Mouse (Mus musculus) neural tube, embryonic 15.5 days (tissue): Measurements from ENCODE around the gene G530012D18Rik. TPM values are rescaled to one million over a fixed set of nuclear protein-coding genes. Genes with fewer than 3 reads are reported as not detected.
"Not testable (repeated sequence)": the region's sequence is repeated elsewhere in the genome, so short reads cannot be mapped to it uniquely, and the experiment has no call there.

Experiments used
- ATAC-seq: fragments of 200-750 bp; cut with Nextera tagmentation; 2 replicates; pipeline ENCODE4 v1.8.0; 2017; ENCODE audit warnings: mild to moderate bottlenecking, moderate TSS enrichment, moderate library complexity; ENCODE audit not compliant: low FRiP score
- H3K27ac ChIP-seq: fragments of 300-500 bp; sonication (generic); replicated peaks from 2 replicates; pipeline ENCODE4 v1.5.1; 2015; ENCODE audit warnings: mild to moderate bottlenecking, inconsistent platforms
- H3K27me3 ChIP-seq: fragments of 300-500 bp; sonication (generic); replicated peaks from 2 replicates; pipeline ENCODE4 v1.6.1; 2015; ENCODE audit warnings: inconsistent platforms
- H3K36me3 ChIP-seq: fragments of 300-500 bp; sonication (generic); 2 replicates; pipeline ENCODE4 v1.6.1; 2015; ENCODE audit warnings: inconsistent platforms
- H3K4me1 ChIP-seq: fragments of 300-500 bp; sonication (generic); 2 replicates; pipeline ENCODE4 v1.6.1; 2015; ENCODE audit warnings: inconsistent platforms
- H3K4me2 ChIP-seq: fragments of 300-500 bp; sonication (generic); 2 replicates; pipeline ENCODE4 v1.6.1; 2015; ENCODE audit warnings: inconsistent platforms, mild to moderate bottlenecking, moderate library complexity
- H3K4me3 ChIP-seq: fragments of 300-500 bp; sonication (generic); replicated peaks from 2 replicates; pipeline ENCODE4 v1.5.1; 2015; ENCODE audit warnings: mild to moderate bottlenecking, inconsistent platforms
- H3K9ac ChIP-seq: fragments of 300-500 bp; sonication (generic); replicated peaks from 2 replicates; pipeline ENCODE4 v1.6.1; 2015; ENCODE audit warnings: mild to moderate bottlenecking, inconsistent platforms
- H3K9me3 ChIP-seq: fragments of 300-500 bp; sonication (generic); replicated peaks from 2 replicates; pipeline ENCODE4 v1.6.1; 2016; ENCODE audit warnings: inconsistent platforms
- WGBS: fragments of 180-500 bp; shearing (Covaris S2); methylation state at CpG from one replicate; pipeline ENCODE4 v1.1.7; 2015; ENCODE audit warnings: mixed read lengths; 5-methylcytosine and 5-hydroxymethylcytosine counted together
- polyA plus RNA-seq: library from polyadenylated mRNA; unstranded; fragments of >200 nt; fragmentation: Nextera tagmentation; extraction: Ambion mirVana; gene quantifications from 2 replicates; pipeline ENCODE4 v1.2.1, GENCODE M21; 2015

The G530012D18Rik gene
- not detected in 2 replicates for polyA plus RNA-seq

GRCm38 (mm10) chr1:85575376-85575775 is at the start of gene G530012D18Rik:
G530012D18Rik (plus strand) TSS chr1:85575676.
- not testable (repeated sequence) for H3K4me1 ChIP-seq, H3K9ac ChIP-seq, H3K27ac ChIP-seq, H3K9me3 ChIP-seq, ATAC-seq, H3K27me3 ChIP-seq, H3K4me2 ChIP-seq, H3K4me3 ChIP-seq, H3K36me3 ChIP-seq
- 94% methylated on average over 2 of the region's 3 CpGs for WGBS

GRCm38 (mm10) chr1:85526401-85526800 is 49.1 kb upstream of the G530012D18Rik start:
- not testable (repeated sequence) for H3K27me3 ChIP-seq, ATAC-seq, H3K4me3 ChIP-seq, H3K9me3 ChIP-seq, H3K4me1 ChIP-seq, H3K4me2 ChIP-seq, H3K9ac ChIP-seq, H3K36me3 ChIP-seq, H3K27ac ChIP-seq
- 68% methylated on average over 3 of the region's 3 CpGs for WGBS

GRCm38 (mm10) chr1:85528451-85529110 is 46.9 kb upstream of the G530012D18Rik start:
- 78% methylated on average over 13 of the region's 15 CpGs for WGBS
- H3K27me3 ChIP-seq, H3K9me3 ChIP-seq, H3K36me3 ChIP-seq, H3K4me1 ChIP-seq, ATAC-seq, H3K4me2 ChIP-seq, H3K4me3 ChIP-seq, H3K9ac ChIP-seq, H3K27ac ChIP-seq: not testable (repeated sequence)

GRCm38 (mm10) chr1:85543818-85544217 is 31.7 kb upstream of the G530012D18Rik start:
- not testable (repeated sequence) for H3K4me2 ChIP-seq, H3K27ac ChIP-seq, H3K9ac ChIP-seq, H3K9me3 ChIP-seq, H3K27me3 ChIP-seq, ATAC-seq, H3K4me1 ChIP-seq, H3K4me3 ChIP-seq, H3K36me3 ChIP-seq
- 83% methylated on average over 3 of the region's 4 CpGs for WGBS

- H3K36me3 ChIP-seq, H3K27me3 ChIP-seq, H3K4me3 ChIP-seq, H3K4me2 ChIP-seq, ATAC-seq, H3K9ac ChIP-seq, H3K27ac ChIP-seq, H3K4me1 ChIP-seq, H3K9me3 ChIP-seq: not testable (repeated sequence)
These were observed 29.0 kb upstream of the G530012D18Rik start for GRCm38 (mm10) chr1:85546442-85546841.

- not testable (repeated sequence) for H3K27me3 ChIP-seq, H3K9ac ChIP-seq, H3K4me3 ChIP-seq, H3K4me2 ChIP-seq, ATAC-seq, H3K36me3 ChIP-seq, H3K9me3 ChIP-seq, H3K27ac ChIP-seq, H3K4me1 ChIP-seq
- WGBS: 86% methylated on average over 4 of the region's 4 CpGs
These were observed 20.2 kb upstream of the G530012D18Rik start for GRCm38 (mm10) chr1:85555261-85555660.

GRCm38 (mm10) chr1:85573554-85573953 is 1.9 kb upstream of the G530012D18Rik start:
- H3K4me2 ChIP-seq, H3K36me3 ChIP-seq, ATAC-seq, H3K27ac ChIP-seq, H3K4me3 ChIP-seq, H3K4me1 ChIP-seq, H3K9ac ChIP-seq, H3K27me3 ChIP-seq, H3K9me3 ChIP-seq: not testable (repeated sequence)
- 74% methylated on average over 4 of the region's 4 CpGs for WGBS

- H3K27me3 ChIP-seq, H3K4me3 ChIP-seq, H3K4me1 ChIP-seq, H3K36me3 ChIP-seq, H3K4me2 ChIP-seq, H3K9me3 ChIP-seq, ATAC-seq, H3K27ac ChIP-seq, H3K9ac ChIP-seq: not testable (repeated sequence)
- 70% methylated on average over 3 of the region's 3 CpGs for WGBS
These were observed 3.0 kb downstream of the G530012D18Rik start for GRCm38 (mm10) chr1:85578372-85579010.

- not testable (repeated sequence) for H3K4me1 ChIP-seq, ATAC-seq, H3K36me3 ChIP-seq, H3K27me3 ChIP-seq, H3K27ac ChIP-seq, H3K9me3 ChIP-seq, H3K9ac ChIP-seq, H3K4me3 ChIP-seq, H3K4me2 ChIP-seq
- WGBS: 81% methylated on average over 6 of the region's 7 CpGs
These were observed 4.0 kb downstream of the G530012D18Rik start for GRCm38 (mm10) chr1:85579199-85580147.

- not testable (repeated sequence) for ATAC-seq, H3K36me3 ChIP-seq, H3K9ac ChIP-seq, H3K9me3 ChIP-seq, H3K27ac ChIP-seq, H3K4me3 ChIP-seq, H3K4me2 ChIP-seq, H3K4me1 ChIP-seq, H3K27me3 ChIP-seq
- WGBS: 72% methylated on average over 3 of the region's 4 CpGs
These were observed 4.7 kb downstream of the G530012D18Rik start for GRCm38 (mm10) chr1:85580148-85580534.

- ATAC-seq, H3K4me3 ChIP-seq, H3K27me3 ChIP-seq, H3K27ac ChIP-seq, H3K4me1 ChIP-seq, H3K9me3 ChIP-seq, H3K9ac ChIP-seq, H3K36me3 ChIP-seq, H3K4me2 ChIP-seq: not testable (repeated sequence)
- WGBS: 65% methylated on average over 3 of the region's 3 CpGs
These were observed 5.1 kb downstream of the G530012D18Rik start for GRCm38 (mm10) chr1:85580578-85580977.

- H3K27me3 ChIP-seq, H3K4me1 ChIP-seq, H3K36me3 ChIP-seq, H3K9ac ChIP-seq, H3K9me3 ChIP-seq, ATAC-seq, H3K4me2 ChIP-seq, H3K27ac ChIP-seq, H3K4me3 ChIP-seq: not testable (repeated sequence)
- 32% methylated on average over 5 of the region's 5 CpGs for WGBS
These were observed 6.0 kb downstream of the G530012D18Rik start for GRCm38 (mm10) chr1:85581518-85581917.
